Mouse (Mus musculus): ENCODE results near the gene Fam78a.

- no peak for TF ChIP-seq MAFK (IDR thresholded peaks at IDR 0.05; ENCODE audit: insufficient read depth, low read depth, low read length)
- TF ChIP-seq HCFC1 (IDR thresholded peaks at IDR 0.05; ENCODE audit: borderline replicate concordance, insufficient read depth, low read length) = no peak
Observed at GRCm38 (mm10) chr2:32057794-32058193, 26.9 kb downstream of the Fam78a start.

All from ES-E14 (cell line).